Mouse (Mus musculus) liver (tissue): ENCODE results near the gene Rabepk.

Source experiments
- DNase-seq: peaks from one replicate; pipeline ENCODE4 v3.0.0-alpha.2; 2020; ENCODE audit warnings: mixed read lengths

Gene Rabepk

DNA sequence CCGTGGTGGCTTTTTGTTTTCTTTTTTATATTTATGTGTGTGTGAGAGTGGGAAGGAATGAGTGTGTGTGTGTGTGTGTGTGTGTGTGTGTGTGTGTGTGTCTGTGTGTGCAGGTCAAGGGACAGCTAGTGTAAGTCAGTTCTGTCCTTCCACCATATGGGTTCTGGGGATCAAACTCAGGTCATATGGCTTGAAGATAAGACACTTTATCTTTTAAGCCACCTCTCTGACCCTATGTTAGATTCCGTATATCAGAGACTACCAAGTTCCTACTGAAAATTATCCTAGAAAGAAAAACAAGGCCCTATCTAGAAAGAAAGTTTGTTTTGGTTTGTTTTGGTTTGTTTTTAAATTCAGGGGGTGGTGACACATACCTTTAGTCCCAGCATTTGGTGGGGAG lies 37.5 kb downstream of the Rabepk start:
- no peak for DNase-seq

DNA sequence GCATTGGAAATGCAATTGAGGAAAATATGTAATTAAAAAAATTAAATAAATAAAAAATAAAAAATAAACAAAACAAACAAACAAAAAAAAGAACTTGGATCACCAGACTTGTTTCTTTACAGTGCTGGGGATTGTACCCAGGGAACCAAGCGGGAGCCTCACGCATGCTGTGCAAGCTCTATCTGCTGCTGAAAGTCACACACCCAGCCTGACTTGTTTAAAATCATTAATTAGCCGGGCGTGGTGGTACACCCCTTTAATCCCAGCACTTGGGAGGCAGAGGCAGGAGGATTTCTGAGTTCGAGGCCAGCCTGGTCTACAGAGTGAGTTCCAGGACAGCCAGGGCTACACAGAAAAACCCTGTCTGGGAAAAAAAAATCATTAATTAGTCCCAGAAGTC lies 38.4 kb downstream of the Rabepk start:
- DNase-seq: peak; percentile 41

DNA sequence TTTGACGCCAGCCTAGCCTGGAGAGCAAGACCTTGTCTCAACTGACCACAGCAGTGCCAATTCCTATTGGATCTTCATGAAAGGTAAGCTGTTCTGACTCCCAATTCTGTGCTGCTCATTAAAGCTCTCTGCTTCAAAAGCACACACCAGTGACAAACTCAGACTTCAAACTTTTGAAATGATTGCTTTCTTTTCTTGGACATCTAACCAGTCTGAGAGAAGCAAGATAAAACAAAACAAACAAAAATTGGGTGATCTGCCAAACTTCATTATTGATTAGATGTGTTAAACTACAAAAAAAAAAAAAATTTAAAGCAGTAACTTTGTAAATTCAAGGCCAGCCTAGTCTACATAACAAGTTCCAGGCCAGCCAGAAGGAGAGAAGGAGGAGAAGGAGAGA lies 42.4 kb downstream of the Rabepk start:
- no peak for DNase-seq

DNA sequence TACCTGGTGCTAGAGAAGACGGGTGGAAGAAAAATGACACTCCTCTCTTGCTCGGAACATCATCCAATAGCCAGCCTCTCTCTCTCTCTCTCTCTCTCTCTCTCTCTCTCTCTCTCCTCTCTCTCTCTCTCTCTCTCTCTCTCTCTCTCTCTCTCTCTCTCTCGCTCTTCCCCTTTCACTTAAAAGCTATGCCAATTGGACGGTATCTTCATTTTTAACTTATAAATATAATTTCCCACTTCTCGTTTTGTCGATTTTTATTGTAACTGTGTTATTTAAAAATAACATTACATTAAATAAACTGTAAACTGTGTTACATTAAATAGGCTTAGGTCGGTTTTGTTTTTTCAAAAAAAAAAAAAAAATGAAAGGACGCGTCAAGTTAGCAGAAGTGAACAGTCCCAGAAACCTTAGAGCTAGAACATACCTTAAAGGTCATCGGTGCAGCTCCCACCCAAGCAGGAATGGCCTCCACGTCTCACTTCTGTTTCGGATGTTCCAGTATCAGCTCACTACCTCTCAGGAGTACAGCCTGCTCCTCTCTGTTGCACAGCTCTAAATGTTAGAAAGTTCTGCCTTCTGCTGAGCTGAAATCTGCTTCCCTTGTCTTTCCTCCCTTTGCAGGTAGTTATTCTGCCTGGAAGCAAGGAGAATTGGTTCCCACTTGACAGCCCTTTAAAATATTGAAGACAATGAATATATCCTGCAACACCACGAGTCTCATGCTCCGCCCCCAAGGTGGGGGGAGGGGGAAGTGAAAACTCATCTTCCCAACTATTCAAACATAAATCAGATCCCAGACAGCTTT lies 45.0 kb downstream of the Rabepk start, which contains the start of gene Gapvd1:
Gapvd1 (minus strand) TSS at position 682 of the 808 bp plus-strand sequence.
- DNase-seq: peak; percentile 76

DNA sequence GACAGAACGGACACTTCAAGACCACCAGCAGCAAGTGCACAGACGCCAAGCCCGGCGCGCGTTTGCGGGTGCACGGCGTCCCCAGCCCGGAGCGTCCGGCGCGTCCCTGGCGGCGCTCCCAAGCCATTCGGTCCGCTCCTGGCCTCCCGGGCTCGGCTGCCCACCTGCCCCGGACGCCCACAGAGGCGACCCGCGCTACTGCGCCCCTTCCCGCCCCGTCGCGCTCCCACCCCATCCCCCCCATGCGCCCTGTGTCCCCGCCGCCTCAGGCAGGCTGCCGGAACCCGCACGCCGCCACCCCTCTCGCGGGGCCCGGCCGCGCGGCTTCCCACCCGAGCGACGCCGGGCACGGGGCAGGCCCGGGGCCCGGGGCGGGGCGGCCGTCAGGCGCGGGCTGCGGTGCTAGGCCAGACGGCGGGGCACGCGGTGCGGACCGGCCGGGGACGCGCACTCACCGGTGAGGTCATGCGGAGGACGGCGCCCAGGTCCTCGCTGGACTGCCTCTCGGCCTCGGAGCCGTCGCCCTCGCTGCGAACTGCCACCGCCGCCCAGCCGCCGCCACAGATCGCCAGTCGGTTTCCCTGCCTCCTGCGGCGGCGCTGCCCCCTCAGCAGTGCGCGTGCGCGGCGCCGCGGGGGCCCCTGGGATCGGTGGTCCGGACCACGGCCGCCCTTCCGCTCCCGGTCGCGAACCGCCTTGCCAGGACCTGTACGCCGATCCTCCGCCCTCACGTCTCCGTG lies 45.7 kb downstream of the Rabepk start:
- DNase-seq: peak; percentile 94

DNA sequence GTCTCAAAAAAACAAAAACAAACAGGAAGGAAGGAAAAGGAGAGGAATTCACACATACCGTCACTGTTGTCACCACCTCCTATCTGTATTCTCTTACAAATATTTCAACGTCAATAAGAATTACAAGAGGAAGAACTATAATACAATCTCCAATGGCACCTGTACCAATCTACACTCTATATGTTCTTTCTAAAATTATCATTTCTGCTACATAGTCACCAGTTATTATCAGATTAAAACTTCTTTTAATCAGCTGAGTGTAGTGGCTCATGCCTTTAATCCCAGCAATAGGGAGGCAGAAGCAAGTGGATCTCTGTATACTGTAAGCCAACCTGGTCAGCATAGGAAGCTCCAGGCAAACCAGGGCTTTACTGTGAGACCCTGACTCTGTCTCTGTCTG lies 49.5 kb downstream of the Rabepk start:
- DNase-seq: no peak

DNA sequence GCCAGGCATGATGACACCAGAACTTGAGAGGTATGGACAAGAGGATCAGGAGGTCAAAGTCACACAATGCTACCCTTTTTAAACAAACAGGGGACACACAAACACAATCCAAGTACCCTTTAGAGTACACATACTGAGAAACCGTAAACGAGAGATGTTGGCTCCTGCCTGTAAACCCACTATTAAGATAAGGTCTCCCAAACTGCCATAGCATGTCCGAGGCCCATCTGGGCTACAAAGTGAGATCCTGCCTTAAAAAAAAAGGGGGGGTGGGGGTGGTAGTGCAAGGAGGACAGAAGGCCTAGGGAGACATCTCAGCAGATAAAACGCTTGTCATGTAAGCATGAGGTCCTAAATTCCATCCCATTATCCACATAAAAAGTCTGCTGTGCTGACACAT lies 51.2 kb downstream of the Rabepk start:
- DNase-seq: no peak

DNA sequence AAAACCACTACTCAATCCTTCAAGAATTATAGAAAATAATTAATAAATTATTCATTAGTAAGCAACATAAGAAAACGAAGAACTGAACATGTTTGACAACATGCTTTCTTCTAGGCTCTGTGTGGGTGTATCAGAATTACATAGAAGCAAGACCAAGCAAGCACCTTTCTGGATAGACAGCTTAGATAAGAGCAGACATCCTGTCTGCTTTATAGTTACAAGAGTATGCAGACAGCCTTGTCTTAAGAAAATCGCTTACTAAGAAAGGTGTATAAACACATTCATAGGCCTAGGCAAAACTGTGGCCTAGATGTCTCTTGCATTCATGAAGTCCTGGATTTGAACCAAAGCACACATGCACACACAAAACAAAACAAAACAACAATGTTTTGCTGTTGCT lies 54.0 kb downstream of the Rabepk start:
- DNase-seq: no peak

DNA sequence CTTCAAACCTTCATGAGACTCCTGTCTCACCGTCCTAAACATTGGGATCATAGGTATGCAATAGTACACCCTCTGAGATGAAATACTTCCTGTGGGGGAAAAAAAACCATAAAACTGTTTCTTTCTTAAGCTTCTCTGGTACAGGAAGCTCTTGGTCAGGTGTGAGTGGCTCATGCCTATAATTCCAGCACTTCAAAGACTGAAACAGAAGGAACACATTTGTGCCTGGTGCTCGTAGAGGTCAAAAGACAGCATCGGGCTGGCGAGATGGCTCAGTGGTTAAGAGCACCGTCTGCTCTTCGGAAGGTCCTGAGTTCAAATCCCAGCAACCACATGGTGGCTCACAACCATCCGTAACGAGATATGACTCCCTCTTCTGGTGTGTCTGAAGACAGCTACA lies 55.2 kb downstream of the Rabepk start:
- no peak for DNase-seq

DNA sequence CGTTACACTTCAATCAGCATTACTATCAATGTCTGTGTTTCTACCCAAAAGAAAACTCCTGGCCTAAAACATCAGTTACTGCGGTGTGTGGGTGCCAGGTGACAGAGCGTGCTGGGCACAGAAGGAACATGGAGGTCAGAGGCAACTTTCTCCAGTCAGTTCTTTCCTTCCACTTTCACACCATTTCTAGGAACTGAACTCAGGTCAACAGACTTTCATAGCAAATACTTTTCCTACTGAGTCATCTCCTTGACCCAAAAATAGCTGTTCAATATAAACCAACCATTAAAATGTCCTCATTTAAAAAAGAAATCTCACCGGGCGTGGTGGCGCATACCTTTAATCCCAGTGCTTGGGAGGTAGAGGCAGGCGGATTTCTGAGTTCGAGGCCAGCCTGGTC lies 57.0 kb downstream of the Rabepk start:
- DNase-seq: no peak

DNA sequence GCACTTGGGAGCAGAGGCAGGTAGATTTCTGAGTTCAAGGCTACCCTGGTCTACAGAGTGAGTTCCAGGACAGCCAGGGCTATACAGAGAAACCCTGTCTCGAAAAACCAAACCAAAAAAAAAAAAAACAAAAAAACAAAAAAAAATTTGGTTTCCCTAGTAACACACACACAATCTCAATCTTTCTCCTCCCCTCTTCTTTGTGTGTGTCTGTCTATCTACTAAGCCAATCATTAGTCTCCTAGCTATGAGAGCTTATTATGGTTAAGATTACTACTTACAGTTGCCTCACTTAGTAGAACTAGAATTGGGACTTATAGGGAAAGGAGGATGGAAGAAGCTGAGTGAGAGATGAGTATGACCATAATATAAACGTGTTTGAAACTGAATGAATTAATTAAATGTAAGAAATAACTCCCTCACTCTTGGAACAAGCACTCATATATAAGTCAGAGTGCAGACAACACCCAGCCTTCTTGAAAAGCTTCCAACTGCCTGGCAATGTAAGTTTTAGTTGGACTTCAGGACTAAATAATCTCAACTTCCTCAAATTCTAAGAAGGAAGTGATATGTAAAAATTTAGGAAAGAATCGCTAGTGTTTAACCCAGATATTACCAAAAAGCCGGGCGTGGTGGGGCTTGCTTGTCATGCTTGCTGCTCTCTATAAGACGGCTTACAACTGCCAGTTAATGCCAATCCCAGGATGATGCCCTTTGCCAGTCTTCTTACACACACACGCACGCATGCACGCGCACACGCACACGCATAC lies 58.1 kb downstream of the Rabepk start:
- DNase-seq: peak; percentile 58

DNA sequence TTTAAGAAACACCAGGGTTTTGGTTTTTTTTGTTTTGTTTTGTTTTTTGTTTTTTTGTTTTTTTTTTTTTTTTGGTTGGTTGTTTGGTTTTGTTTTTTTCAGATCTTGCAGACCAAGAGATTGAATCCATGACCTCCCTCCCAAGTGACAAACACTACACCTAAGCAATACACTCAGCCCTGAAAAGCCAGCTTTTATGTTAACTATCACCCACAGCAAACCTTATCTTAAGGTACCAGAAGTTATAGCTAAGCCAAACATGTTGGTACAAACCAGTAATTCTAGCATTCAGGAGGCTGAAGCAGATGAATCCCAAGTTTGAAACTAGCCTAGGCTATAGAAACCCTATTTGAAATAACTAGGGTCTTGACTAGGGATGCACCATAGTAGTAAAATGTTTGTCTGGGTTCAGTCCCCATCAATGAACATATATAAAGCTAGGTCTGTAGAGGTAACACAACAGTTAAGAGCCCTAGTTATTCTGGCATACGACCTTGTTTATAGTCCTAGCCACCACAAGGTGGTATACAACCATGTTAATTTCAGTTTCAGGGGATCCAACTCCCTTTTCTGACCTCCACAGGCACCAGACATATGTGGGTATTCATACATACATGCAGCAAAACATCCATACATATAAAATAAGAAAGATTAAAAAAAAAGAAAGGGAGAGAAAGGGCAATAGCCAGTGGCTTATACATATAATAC lies 59.9 kb downstream of the Rabepk start:
- DNase-seq: no peak

DNA sequence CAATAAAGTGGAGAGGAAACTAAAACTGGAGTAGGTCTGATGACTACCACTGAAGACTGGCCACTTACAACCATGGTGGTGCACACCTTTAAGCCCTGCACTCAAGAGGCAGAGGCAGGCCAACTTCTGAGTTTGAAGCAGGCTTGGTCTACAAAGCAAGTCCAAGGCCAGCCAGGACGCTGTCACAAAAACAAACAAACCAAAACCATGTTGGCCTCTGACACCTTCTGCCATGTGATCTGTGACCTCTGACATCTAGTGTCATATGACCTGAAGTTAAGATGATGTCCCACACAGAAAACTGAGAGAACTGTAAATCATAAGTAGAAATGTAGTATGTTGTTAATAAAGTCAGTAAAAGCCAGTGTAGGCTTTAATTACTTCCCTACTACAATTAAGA lies 61.8 kb downstream of the Rabepk start:
- no peak for DNase-seq

DNA sequence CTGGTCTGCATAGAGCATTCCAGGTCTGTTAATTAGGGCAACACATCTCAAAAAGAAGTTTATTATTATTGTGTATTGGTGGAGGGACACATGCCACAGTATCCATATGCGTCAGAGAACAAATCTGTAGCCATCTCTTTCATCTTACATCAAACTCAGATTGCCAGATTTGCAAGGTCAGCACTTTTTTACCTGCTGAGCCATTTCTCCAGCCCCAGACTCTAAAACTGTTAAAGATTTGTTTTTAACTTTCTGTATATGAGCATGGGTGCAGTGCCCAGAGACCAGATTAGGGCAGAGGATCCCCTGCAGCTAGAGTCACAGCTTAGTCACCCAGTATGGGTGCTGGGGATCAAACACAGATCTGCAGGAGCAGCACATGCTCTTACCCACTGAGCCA lies 63.1 kb downstream of the Rabepk start:
- no peak for DNase-seq
